ENCODE assay signal across 15 mouse cellular contexts in genomic region chr6:120505531-120505930, GRCm38 (mm10). TPM values are rescaled to one million over a fixed set of nuclear protein-coding genes. Genes with fewer than 3 reads are reported as not detected.
DNase-seq lines count a peak whose midpoint lies in the region; ATAC-seq and TF ChIP-seq lines count a peak whose summit lies in the region.
"Had no signal": no experiment of that assay in that cellular context is flagged by ENCODE, and none has a peak within 500 bp of the region (broad histone marks: within the 10 kb centered on the region; RNA-seq: fewer than 3 reads in every experiment).

No protein-coding gene starts in this region.

- no peaks in the 10 kb centered on the region for H3K4me1 ChIP-seq in forebrain, embryonic 14.5 days (ENCODE audit: control insufficient read depth, insufficient read depth, low read length)
- no peaks in the 10 kb centered on the region for H3K4me1 ChIP-seq in forebrain, embryonic 16.5 days (replicated peaks; ENCODE audit: control insufficient read depth, insufficient read depth, low read length)
- H3K4me1 ChIP-seq: forebrain, embryonic 12.5 days; hindbrain, embryonic 10.5 days had no signal

- ATAC-seq in forebrain, embryonic 14.5 days: peak; percentile 37; the same call in 1 of the 2 replicates
- no peak for ATAC-seq in forebrain, embryonic 16.5 days

- no peaks in the 10 kb centered on the region for H3K9me3 ChIP-seq in forebrain, embryonic 14.5 days (replicated peaks; ENCODE audit: control insufficient read depth, low read length)
- no peaks in the 10 kb centered on the region for H3K9me3 ChIP-seq in forebrain, embryonic 16.5 days (ENCODE audit: control insufficient read depth, low read length)

- no peak overlapping the region for H3K4me2 ChIP-seq in forebrain, embryonic 14.5 days (ENCODE audit: low read length)
- no peak overlapping the region for H3K4me2 ChIP-seq in forebrain, embryonic 16.5 days (ENCODE audit: low read length)
- H3K4me2 ChIP-seq: forebrain, embryonic 12.5 days had no signal

- intact Hi-C loops in left cerebral cortex, postnatal 4 days (cut with DNase I): no loop called here
- intact Hi-C loops in gastrocnemius, adult 2 months (cut with DNase I): no loop called here

- no peak for TF ChIP-seq CTCF in gastrocnemius, adult 2 months (IDR thresholded peaks at IDR 0.05)

- peaks cover 16% of the 10 kb centered on the region for H3K36me3 ChIP-seq in forebrain, embryonic 14.5 days (ENCODE audit: control insufficient read depth, insufficient read depth, low read length)
- H3K36me3 ChIP-seq in forebrain, embryonic 16.5 days (ENCODE audit: control insufficient read depth, insufficient read depth): 0 out of 2 replicates have a peak, but pooled peaks cover 7% of the 10 kb centered on the region

- no peak overlapping the region for H3K27ac ChIP-seq in forebrain, embryonic 14.5 days (ENCODE audit: low read depth, low read length)
- no peak overlapping the region for H3K27ac ChIP-seq in forebrain, embryonic 16.5 days (ENCODE audit: low read length)
- H3K27ac ChIP-seq in gastrocnemius, adult 2 months: no peak overlapping the region
- H3K27ac ChIP-seq: forebrain, embryonic 12.5 days; hindbrain, embryonic 10.5 days; kidney, postnatal 0 days; liver, embryonic 14.5 days had no signal

- peak; percentile 58 for DNase-seq in forebrain, embryonic 14.5 days (ENCODE audit: low spot score)
- peak; percentile 47 for DNase-seq in left cerebral cortex, postnatal 4 days
- DNase-seq in left cerebral cortex, adult 18-20 months (ENCODE audit: low spot score in 2 of 2): no peak
- peak; percentile 72 for DNase-seq in testis, postnatal 10 days (ENCODE audit: low spot score)
- no peak for DNase-seq in testis, postnatal 14 days (ENCODE audit: low spot score)
- DNase-seq in layer of hippocampus, adult 8-10 months (ENCODE audit: low spot score in 2 of 2): no peak
- DNase-seq in gastrocnemius, adult 2 months: no peak
- DNase-seq: adrenal gland, adult 2 months; cerebellum, adult 18-20 months had no signal

- 27% methylated on average over 4 of the region's 4 CpGs for WGBS in forebrain, embryonic 14.5 days
- 20% methylated on average over 4 of the region's 4 CpGs for WGBS in forebrain, embryonic 16.5 days

- H3K4me3 ChIP-seq in forebrain, embryonic 14.5 days (ENCODE audit: low read depth, low read length): no peak overlapping the region
- no peak overlapping the region for H3K4me3 ChIP-seq in forebrain, embryonic 16.5 days (replicated peaks; ENCODE audit: low read length)
- no peak overlapping the region for H3K4me3 ChIP-seq in gastrocnemius, adult 2 months
- H3K4me3 ChIP-seq: forebrain, embryonic 12.5 days; hindbrain, embryonic 10.5 days had no signal

- H3K27me3 ChIP-seq in forebrain, embryonic 14.5 days (replicated peaks; ENCODE audit: control insufficient read depth, insufficient read depth, low read length): no peaks in the 10 kb centered on the region
- H3K27me3 ChIP-seq in forebrain, embryonic 16.5 days (replicated peaks; ENCODE audit: control insufficient read depth, insufficient read depth, low read length): no peaks in the 10 kb centered on the region

- no peak overlapping the region for H3K9ac ChIP-seq in forebrain, embryonic 14.5 days (ENCODE audit: low read length)
- H3K9ac ChIP-seq in forebrain, embryonic 16.5 days (replicated peaks; ENCODE audit: low read depth, low read length): no peak overlapping the region
- H3K9ac ChIP-seq: forebrain, embryonic 12.5 days; liver, embryonic 14.5 days had no signal

RNA-seq across cellular contexts. Expression of gene Tmem121b, which starts 11.9 kb away (rescaled TPM):
- 3.0 and 3.5 TPM in 2 replicates for polyA plus RNA-seq in forebrain, embryonic 14.5 days (2014; fragmentation: Nextera tagmentation; extraction: Ambion mirVana)
- polyA plus RNA-seq in forebrain, embryonic 16.5 days (2015; fragmentation: Nextera tagmentation; extraction: Ambion mirVana): 3.3 and 3.5 TPM in 2 replicates
- 10 to 100 TPM; 28.9 to 29.6 TPM for total RNA-seq in left cerebral cortex, postnatal 4 days (2021)
- total RNA-seq in left cerebral cortex, adult 18-20 months (2021): 10 to 100 TPM; 56.6 to 57.9 TPM
- 10 to 100 TPM; 31.5 to 39.8 (median 34.0) TPM for total RNA-seq in layer of hippocampus, adult 8-10 months (2022)
- not detected for total RNA-seq in gastrocnemius, adult 2 months (2021)
- total RNA-seq: granulocyte monocyte progenitor cell, adult 5-6 weeks had no signal

RNA-seq across cellular contexts. Expression of gene Hdhd5, which starts 25.6 kb away (rescaled TPM):
- polyA plus RNA-seq in forebrain, embryonic 14.5 days (2014; fragmentation: Nextera tagmentation; extraction: Ambion mirVana): 9.0 and 10.4 TPM in 2 replicates
- 15.3 and 16.4 TPM in 2 replicates for polyA plus RNA-seq in forebrain, embryonic 16.5 days (2015; fragmentation: Nextera tagmentation; extraction: Ambion mirVana)
- 10 to 100 TPM; 27.1 to 31.6 TPM for total RNA-seq in left cerebral cortex, postnatal 4 days (2021)
- total RNA-seq in left cerebral cortex, adult 18-20 months (2021): 10 to 100 TPM; 32.3 to 35.3 TPM
- total RNA-seq in layer of hippocampus, adult 8-10 months (2022): 10 to 100 TPM; 32.5 to 39.6 (median 35.5) TPM
- total RNA-seq in gastrocnemius, adult 2 months (2021): 10 to 100 TPM; 19.4 to 28.5 TPM

RNA-seq across cellular contexts. Expression of gene Il17ra, which starts 42.5 kb away (rescaled TPM):
- polyA plus RNA-seq in forebrain, embryonic 14.5 days (2014; fragmentation: Nextera tagmentation; extraction: Ambion mirVana): 1.1 and 3.5 TPM in 2 replicates
- 4.6 and 5.3 TPM in 2 replicates for polyA plus RNA-seq in forebrain, embryonic 16.5 days (2015; fragmentation: Nextera tagmentation; extraction: Ambion mirVana)
- total RNA-seq in left cerebral cortex, postnatal 4 days (2021): 1 to 10 TPM; 3.3 to 4.1 TPM
- 10 to 100 TPM; 18.2 to 19.6 TPM for total RNA-seq in left cerebral cortex, adult 18-20 months (2021)
- total RNA-seq in layer of hippocampus, adult 8-10 months (2022): 10 to 100 TPM in 1 of 4 experiments, 1 to 10 TPM in 3; 8.3 to 11.9 (median 9.3) TPM
- total RNA-seq in gastrocnemius, adult 2 months (2021): 1 to 10 TPM in 1 of 2 experiments, under 1 TPM in 1; 0.99 to 2.0 TPM

Comparison
In these comparisons a context has a peak if more than half of its experiments do, and no peak if none do; other contexts are left out.
1. DNase-seq: peak in forebrain, embryonic 14.5 days (single experiment), left cerebral cortex, postnatal 4 days (single experiment) and testis, postnatal 10 days (single experiment); none in left cerebral cortex, adult 18-20 months (0 of 2), testis, postnatal 14 days (single experiment), layer of hippocampus, adult 8-10 months (0 of 2) and gastrocnemius, adult 2 months (single experiment).
2. RNA of gene Tmem121b, which starts 11.9 kb away (total RNA-seq): 56.6 to 57.9 TPM in left cerebral cortex, adult 18-20 months, 31.5 to 39.8 TPM in layer of hippocampus, adult 8-10 months and 28.9 to 29.6 TPM in left cerebral cortex, postnatal 4 days; not detected in gastrocnemius, adult 2 months; every median in the first group is over 10 times any median in the second.